Mouse (Mus musculus): ENCODE data around the gene Pilra.
"Not testable (repeated sequence)": the region's sequence is repeated elsewhere in the genome, so short reads cannot be mapped to it uniquely, and the experiment has no call there.

The Pilra gene

DNA sequence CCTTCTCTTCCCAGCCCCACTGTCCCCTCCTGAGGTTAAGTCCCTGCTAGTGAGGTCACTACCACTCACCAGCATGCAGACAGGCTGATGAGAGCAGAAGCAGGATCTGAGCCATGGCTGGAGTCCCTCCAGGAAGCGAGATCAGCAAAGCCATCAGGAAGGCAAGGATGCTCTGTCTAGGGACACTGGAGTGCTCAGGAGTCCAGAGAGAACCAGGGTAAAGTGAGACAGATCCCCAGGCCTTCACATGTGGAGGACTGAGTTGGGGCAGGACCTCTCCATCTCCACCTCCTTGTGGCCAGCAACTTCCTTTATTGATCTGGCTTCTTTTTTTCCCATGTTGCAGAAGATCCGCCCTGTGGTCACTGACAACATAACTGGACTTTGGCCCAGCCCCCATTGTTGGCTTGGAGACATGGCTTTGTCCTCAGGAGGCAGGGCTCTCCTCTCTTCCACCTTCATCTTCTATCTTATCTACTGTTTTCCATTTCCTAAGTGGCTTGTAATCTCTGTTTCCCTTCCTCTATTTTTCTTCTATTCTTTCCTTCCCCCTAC, at the start of gene Pilra:
Gene Pilra (minus strand): TSS at position 316 of the 555 bp plus-strand sequence.
- not testable (repeated sequence) for DNase-seq (ENCODE audit: low spot score)

DNA sequence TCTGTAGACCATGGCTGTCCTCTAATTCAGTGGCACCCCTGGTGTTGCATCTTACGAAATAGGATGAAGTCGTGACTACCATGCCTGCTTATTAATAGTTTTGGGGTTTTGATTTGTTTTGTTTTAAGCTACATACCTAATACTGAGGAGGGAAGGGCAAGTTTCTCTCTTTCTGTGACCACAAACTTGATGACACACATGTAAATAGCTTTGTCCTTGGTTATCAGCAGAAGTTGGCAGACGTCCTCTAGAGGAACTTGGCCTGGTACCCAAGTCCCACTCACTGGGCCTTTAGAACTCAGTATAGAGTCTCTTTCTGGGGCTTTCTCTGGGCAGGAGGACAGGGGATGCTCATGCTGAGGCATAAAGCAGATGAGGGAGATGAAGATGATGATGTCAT, 47.3 kb upstream of the Pilra start:
- DNase-seq (ENCODE audit: low spot score), result no peak

DNA sequence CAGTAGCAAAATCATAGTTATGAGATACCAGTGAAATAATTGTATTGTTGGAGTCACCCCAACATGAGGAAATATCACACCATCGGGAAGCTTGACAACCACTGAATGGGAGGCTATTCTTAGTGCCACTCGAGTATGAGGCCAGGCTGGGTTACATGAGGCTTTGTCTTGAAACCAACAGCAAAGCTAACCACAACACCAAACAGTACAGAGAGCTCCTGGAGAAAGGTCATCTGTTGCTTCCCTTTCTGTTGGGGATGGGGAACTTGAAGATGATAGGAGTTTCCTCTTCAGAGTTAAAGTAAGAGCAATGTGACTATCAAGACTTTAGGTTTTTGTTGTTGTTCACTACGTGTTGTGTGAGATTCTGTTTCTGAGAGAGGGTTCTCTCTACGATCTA, 46.8 kb upstream of the Pilra start:
- no peak for DNase-seq (ENCODE audit: low spot score)

GRCm38 (mm10) chr5:137877860-137878259, 41.8 kb upstream of the Pilra start:
- peak; percentile 13 for DNase-seq (ENCODE audit: low spot score)

- no peak for DNase-seq (ENCODE audit: low spot score)
These were observed 39.0 kb upstream of the Pilra start for GRCm38 (mm10) chr5:137875054-137875453.

- DNase-seq (ENCODE audit: low spot score), result not testable (repeated sequence)
These were observed 36.3 kb upstream of the Pilra start for GRCm38 (mm10) chr5:137872381-137872702.

GRCm38 (mm10) chr5:137871644-137872380, 35.7 kb upstream of the Pilra start, which contains the start of gene Pilrb2:
Gene Pilrb2, minus strand, starts transcription at chr5:137871815.
- not testable (repeated sequence) for DNase-seq (ENCODE audit: low spot score)

DNA sequence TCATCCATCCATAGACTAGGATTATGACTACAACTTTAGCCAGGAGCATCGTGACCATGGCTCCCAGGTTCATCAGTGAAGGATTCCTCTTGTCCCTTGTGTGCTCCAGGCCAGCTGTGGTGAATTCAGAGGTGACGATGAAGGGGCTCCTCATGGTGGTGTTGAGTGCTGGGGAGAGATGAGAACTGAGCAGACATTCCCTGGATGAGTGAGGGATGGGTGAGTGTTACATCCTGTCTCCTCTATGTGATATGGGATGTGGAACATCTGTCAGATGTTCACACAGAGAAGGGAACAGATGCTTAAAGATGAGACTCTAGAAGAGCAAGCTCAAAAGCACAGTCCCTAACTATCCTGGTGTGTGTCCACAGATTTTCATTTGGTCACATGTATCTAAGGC, 32.5 kb upstream of the Pilra start:
- DNase-seq (ENCODE audit: low spot score), result not testable (repeated sequence)

DNA sequence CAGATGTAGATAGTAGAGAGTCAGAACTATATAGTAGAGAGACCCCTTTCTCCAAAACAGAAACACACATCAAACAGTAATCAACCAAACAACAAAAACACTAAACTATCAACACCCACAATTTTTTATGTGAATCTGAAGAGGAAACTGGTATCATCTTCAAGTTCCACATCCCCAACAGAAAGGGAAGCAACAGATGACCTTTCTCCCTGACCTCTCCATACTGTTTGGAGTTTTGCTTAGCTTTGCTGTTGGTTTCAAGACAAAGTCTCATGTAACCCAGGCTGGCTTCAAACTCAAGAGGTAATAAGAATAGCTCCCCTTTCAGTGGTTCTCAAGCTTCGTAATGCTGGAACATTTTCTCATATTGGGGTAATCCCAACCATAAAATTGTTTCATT, 27.9 kb upstream of the Pilra start:
- DNase-seq (ENCODE audit: low spot score), result not testable (repeated sequence)

GRCm38 (mm10) chr5:137857960-137858710, 22.1 kb upstream of the Pilra start, which contains the start of gene Pilrb1:
Gene Pilrb1, minus strand, starts transcription at chr5:137858106.
- DNase-seq (ENCODE audit: low spot score), result not testable (repeated sequence)

DNA sequence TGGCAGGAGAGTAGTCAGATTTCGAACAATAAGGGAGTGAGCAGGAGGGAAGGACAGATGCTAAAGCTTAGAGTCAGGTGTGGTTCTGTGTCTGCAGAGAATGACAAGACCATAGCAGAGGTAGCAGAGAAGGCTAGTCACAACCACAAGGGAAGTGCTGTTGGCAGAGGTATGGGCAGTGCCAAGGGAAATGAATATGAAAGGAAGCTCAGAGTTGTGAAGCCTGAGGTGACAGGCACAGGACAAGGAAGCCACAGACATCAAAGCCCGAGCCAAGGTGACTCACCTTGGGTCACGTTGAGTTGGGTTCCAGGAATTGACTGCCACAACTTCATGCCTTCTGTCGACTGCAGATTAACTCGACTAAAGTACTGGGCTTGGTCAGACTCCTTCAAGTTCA, 20.8 kb upstream of the Pilra start:
- not testable (repeated sequence) for DNase-seq (ENCODE audit: low spot score)

GRCm38 (mm10) chr5:137854907-137855306, 18.8 kb upstream of the Pilra start:
- DNase-seq (ENCODE audit: low spot score), result not testable (repeated sequence)

- DNase-seq (ENCODE audit: low spot score), result not testable (repeated sequence)
These were observed 14.2 kb upstream of the Pilra start for GRCm38 (mm10) chr5:137850313-137850712.

DNA sequence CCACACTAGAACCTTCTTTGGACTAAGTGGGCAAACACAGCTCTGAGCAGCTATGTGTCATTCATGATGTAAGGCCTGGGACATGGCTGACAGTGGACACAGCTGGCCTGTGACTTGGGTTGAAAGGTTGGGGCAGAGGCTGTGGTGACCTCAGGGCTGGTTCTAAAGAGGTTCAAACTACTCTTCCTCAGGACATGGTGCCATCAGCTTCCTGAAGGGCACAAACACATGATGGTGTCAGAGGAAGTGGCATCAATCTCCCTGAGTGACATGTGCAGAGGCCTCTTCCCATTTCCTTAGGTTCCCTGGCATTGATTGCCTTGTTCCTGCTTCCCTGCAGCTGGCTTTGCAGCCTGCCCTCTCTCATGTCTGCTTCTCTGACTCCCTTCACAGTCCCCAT, 1.0 kb upstream of the Pilra start:
- DNase-seq (ENCODE audit: low spot score), result not testable (repeated sequence)

- no peak for DNase-seq (ENCODE audit: low spot score)
These were observed 530 bp upstream of the Pilra start for GRCm38 (mm10) chr5:137836611-137837010.

DNA sequence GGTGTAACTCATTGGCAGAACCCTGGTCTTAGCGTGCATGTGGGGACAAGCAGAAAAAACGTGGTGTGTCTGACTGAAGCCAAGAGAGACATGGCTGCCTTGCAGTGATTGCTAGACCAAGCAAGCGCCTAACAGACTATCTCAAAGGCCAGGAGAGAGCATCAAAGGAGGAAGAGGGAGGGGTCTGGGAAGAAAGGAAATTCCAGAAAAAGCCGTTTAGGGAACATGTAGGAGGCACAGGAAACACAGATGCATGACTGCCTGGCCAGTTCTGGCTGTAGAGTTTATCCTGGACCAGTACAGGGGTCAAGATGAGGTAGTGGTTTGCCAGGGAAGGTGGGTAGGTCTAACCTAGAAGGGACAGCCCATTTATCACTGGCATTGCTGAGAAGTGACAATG, 2.6 kb downstream of the Pilra start:
- DNase-seq (ENCODE audit: low spot score), result no peak

DNA sequence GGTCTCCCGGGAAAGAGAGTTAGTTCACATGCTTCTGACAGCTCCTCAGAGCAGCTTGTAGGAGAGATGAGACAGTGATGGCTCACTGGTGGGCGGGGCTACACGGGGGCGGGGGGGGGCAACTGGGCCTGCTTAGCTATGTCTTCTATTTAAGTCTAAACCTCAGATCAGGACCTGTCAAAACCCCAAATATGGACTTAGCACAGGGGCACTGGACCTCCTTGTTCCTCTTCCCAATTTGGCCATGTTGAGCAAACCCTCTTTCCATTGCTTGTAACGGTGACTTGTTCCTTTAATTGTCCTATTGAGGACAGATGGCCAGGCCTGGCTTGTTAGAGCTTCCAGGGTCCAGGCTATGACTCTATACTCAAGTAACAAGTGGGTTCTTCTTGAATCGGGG, 4.6 kb downstream of the Pilra start:
- no peak for DNase-seq (ENCODE audit: low spot score)

DNA sequence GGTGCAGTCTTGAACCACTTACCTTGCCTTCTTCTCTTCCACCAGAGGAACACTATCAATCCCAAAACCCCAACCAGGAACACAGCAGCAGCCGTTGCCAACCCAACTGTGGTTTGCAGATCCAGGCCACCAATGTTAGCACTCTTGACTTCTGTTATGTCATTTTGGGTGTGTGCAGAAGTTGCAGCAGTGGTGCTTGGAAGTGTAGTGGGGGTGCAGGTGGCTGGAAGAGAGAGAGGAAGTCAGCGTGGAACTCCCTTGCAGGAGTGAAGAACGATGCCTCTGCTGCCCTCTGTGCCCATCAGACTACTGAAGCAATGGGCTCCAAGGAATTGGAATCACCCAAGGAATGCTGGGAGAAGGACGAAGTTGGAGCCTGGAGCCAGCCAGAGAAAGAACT, 5.0 kb downstream of the Pilra start:
- no peak for DNase-seq (ENCODE audit: low spot score)

DNA sequence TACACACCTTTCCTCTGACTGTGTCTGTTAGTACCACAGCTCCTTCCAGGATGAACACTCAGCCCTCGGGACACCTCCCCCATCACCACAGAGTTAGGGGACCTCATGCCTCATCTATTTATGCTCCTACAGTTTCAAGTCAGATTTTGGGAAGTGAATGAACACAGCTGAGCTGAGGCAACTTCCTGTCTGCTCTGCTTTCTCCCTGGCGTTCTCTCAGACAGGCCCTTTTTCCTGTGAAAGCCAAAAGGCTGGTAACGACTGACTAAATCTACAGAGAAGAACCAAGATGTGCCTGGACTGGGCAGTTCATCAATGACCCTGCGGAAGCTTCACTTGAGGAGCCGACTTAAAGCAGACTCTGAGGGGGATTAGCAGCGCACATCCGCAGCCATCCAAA, 5.8 kb downstream of the Pilra start:
- DNase-seq (ENCODE audit: low spot score), result no peak

- no peak for DNase-seq (ENCODE audit: low spot score)
These were observed 7.4 kb downstream of the Pilra start for GRCm38 (mm10) chr5:137828694-137829093.

DNA sequence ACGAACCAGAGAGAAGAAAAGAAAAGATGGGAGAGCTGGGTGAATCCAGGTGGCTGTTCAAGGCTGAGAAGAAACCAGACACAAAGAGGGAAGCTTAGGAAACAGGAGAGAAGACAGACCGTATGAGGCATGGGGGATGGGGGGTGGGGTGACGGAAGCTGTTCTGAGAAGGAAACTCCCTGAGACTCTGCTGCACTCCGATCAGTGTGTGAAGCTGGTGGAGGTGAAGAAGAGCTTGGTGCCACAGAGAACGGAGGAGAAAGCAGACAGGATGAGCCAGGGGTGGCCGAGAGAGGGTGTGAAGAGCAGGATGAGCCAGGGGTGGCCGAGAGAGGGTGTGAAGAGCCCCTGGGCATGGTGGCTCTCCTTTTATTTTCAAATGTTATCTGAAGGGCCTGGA, 9.7 kb downstream of the Pilra start:
- DNase-seq (ENCODE audit: low spot score), result no peak

- DNase-seq (ENCODE audit: low spot score), result no peak
These were observed 10.1 kb downstream of the Pilra start for GRCm38 (mm10) chr5:137825971-137826370.

- no peak for DNase-seq (ENCODE audit: low spot score)
These were observed 11.1 kb downstream of the Pilra start for GRCm38 (mm10) chr5:137825030-137825429.
